Mouse (Mus musculus): Measurements from ENCODE around the gene Slc9a7. TPM values are rescaled to one million over a fixed set of nuclear protein-coding genes. Genes with fewer than 3 reads are reported as not detected.

Gene Slc9a7
- total RNA-seq, 2 experiments from 2014 or later = 20.0 to 33.1 TPM

- no peak for DNase-seq
Observed at GRCm38 (mm10) chrX:20157519-20157918, 134.1 kb downstream of the Slc9a7 start.

- no peak for DNase-seq
Observed at GRCm38 (mm10) chrX:20129466-20129865, 162.1 kb downstream of the Slc9a7 start.

- no peak for DNase-seq
Observed at GRCm38 (mm10) chrX:20128951-20129350, 162.7 kb downstream of the Slc9a7 start.

GRCm38 (mm10) chrX:20125481-20125880, 166.1 kb downstream of the Slc9a7 start:
- DNase-seq = no peak

- no peak for DNase-seq
Observed at GRCm38 (mm10) chrX:20117717-20118116, 173.9 kb downstream of the Slc9a7 start.

- no peak for DNase-seq
Observed at GRCm38 (mm10) chrX:20070196-20070595, 221.4 kb downstream of the Slc9a7 start.

GRCm38 (mm10) chrX:20066636-20067035, 225.0 kb downstream of the Slc9a7 start:
- no peak for DNase-seq

- DNase-seq = no peak
Observed at GRCm38 (mm10) chrX:20061764-20062480, 229.7 kb downstream of the Slc9a7 start.

GRCm38 (mm10) chrX:20060769-20061315, 230.8 kb downstream of the Slc9a7 start:
- DNase-seq = peak in 1 of 2 experiments; percentile 3

GRCm38 (mm10) chrX:20060096-20060768, 231.4 kb downstream of the Slc9a7 start:
- peak; percentile 7 to 9 for DNase-seq

GRCm38 (mm10) chrX:20059381-20059971, 232.1 kb downstream of the Slc9a7 start, which contains the start of gene Chst7:
Gene Chst7, plus strand, starts transcription at chrX:20059560.
- peak; percentile 85 for DNase-seq

Other genes with a start within 250 kb of the Slc9a7 start
- gene Chst7, start 232.2 kb downstream of the Slc9a7 start, total RNA-seq (2021) = 1 to 10 TPM; 1.6 TPM
- 10 to 100 TPM; 14.8 to 18.3 TPM for gene Rp2, start 72.7 kb upstream of the Slc9a7 start, total RNA-seq (2021)
- 1 to 10 TPM; 4.8 to 5.4 TPM for gene Jade3, start 133.9 kb upstream of the Slc9a7 start, total RNA-seq (2021)